Mouse (Mus musculus): Measurements from ENCODE around the gene Dab2ip.

Dab2ip gene

DNA sequence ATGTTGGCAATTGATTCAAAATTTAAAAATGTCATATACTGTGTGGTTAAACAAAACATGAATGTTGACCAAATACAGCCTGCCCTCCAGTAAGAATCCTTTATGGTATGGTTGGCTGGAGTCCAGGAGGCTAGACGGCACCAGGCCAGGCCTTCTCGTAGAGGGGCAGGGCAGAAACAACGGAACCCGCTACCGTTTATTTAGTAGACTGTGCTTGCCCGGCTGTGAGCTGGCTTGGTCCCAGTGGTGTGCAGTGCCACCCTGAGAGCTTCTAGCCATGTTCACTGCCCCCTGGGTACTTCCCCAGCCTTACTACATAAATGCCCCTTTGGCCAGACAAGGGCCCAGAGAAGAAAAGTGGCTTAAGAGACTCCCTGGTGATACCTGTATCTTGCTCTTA, 122.8 kb downstream of the Dab2ip start:
- no peak for DNase-seq (ENCODE audit: low spot score)

DNA sequence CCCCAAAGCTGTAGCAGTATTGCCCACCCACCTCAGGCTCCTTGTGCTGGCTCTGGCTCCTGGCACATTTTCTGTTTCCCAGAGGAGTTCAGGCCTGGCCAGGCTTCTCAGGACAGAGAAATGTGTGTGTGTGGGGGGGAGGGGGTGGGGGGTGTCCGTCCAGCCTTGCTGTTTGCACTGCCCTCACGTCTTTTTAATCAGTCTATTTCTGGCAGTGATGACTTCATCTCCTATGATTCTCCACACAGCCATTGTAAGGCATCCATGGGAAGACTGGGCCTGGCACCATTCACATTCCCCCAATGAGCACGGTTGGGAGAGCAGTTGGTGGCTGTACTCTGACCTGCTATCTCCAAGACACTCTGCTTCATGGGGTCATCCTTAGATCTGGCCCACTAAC, 125.9 kb downstream of the Dab2ip start:
- DNase-seq (ENCODE audit: low spot score) = no peak

DNA sequence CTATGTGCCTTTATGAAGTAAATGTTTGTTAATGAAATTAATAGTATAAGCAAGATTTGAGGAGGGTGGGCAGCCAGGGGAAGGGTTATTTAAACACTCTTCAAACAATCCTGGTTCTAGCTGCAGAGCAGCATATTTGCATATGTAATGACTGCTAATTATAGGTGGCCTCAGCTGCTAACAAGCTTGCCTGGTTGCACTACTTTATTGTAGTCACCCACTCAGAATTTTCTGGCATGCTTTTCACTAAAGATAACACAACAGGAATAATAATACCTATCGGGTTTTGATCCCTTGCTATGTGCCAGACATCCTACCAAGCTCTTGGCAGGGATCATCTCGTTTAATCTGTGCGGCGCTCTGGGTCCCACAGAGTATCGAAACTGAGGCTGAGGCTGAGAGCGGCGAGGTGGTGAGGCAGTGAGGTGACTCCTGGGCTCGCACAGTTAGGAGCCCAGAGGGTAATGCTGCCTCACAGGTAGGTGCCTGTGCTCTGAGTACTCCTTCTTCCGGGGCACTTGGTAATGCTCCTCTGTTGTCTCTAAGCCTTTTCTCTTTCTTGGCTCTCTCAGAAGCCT, 126.8 kb downstream of the Dab2ip start:
- DNase-seq (ENCODE audit: low spot score) = no peak

DNA sequence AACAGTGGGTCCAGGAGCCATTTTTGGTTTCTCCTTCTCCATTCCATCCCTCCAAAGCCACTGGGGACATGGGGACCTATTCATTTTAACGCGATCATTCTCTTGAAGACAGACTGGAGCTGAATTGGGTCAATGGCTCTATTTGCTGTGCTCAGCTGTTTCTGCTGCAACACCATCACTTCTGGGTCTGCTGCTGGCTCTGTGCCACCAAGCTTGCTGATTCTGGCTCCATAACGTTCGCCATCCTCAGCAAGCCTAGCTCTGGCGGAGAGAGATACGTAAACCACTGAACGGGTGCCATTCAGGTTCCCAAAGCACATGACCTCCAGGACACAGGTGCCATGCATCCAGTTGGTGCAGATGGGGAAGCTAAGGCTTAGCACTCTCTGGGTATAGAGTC, 128.0 kb downstream of the Dab2ip start:
- no peak for DNase-seq (ENCODE audit: low spot score)

DNA sequence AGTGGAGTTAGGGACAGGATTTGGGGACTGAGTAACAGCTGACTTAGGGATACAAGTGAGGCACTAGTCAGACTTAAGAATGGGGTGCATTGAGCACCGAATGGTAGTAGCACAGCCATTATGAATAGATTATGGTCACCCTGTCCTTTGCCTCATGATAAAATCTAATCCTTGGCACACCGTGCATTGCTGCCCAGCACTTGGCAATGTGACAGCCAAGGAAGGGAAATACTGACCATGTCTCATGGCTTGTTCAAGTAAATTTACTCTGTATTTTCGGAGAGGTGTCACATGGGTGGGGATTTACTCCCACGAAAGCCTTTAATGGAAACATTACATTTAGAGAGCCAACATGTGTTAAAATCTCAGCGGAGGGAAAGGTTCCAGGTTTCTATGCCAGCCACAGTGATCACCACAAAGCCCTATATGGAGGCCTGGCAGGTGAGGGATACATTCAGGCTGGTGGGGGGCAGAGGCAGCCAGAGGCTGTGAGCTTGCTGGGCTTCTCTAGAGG, 129.5 kb downstream of the Dab2ip start:
- DNase-seq (ENCODE audit: low spot score) = no peak

DNA sequence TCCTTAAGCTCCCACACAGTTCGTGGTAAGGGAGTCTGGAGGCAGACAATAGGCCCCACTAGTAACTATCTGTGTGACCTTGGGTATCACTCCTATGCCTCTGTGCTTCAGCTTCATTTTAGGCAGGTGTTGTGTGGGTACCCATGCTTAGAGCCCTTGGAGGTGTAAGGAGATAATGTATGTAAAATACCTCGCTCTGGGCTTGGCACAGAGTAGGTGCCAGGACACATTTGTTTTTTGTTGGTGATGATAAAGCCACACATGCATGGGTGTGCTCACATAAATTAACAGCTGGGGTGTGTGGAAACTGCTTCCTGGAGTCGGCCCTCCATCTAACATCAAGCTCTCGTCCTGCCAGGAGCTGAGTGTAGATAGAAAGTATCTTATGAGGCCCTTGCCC, 130.1 kb downstream of the Dab2ip start:
- DNase-seq (ENCODE audit: low spot score) = no peak

DNA sequence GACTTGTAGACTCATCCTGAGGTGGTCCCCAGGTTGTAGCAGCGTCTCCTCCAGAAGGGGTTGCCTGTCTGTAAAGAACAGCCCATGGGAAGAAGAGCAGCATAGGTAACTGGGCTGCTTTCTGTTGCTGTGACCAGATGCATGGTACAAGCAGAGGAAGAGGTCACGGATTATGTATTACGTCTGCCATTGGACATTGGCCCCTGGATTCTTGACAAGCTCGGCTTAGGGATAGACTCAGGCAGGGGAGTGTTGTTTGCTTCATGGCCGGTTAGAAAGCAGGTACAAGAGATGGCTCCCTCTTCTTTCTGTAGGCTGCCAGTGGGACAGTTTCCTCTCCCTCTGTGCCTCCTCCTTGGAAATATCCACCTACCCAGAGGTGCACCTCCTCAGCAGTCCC, 130.5 kb downstream of the Dab2ip start:
- peak; percentile 46 for DNase-seq (ENCODE audit: low spot score)

DNA sequence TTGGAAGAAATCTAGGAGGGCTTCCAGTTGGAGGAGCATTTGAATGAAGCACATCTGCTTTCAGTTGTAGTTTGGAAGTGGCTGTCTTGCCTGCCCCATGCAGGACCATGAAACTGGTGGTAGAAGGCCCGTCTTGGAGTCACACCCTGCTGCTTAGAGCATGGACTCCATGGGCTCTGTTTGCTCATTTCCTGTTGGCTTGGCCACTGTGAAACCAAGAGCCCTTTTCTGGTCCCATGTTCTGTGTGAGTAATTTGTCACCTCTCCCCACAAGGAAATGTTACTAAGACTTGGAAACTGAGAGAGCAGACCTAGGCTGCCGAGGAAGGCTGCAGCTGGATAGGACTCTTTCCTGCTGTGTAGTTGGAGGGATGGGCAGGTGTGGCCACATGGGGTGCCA, 131.8 kb downstream of the Dab2ip start:
- no peak for DNase-seq (ENCODE audit: low spot score)

DNA sequence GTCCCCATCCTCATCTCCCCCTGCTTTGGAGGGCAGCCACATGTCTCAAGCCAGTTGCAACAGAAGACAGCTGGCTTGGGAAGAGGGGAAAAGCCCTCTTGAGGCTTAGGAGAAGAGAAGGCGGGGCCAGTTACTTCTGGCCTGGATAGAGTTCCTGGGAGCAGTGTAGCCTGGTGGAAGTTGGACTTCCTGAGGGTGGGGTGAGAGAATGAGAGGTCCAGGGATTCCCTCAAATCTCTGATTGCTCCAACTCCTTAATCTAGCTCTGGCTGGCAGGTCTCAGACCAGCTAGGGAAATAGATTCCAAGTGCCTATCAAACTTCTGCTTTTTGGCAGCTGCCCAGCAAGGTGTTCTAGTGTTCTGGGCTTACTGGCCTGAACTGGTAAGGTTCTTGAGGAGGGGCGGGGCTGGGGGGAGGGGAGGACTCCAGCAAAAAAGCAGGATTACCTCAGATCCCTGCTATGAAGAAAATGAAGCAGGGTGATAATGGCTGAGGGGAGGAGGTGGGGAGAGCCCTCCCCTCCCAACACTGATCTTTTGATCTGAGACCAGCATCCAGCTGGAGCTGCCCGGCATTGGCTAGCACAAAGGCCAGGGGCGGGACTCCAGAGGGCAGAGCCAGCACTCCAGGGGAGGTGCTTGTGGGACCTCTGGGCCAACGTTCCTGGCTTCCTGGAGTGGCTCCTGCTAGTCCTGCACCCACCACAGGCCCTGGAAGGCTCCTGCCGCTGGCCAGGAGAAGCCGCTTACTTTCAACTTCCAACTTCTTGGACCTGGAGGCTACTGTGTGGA, 133.4 kb downstream of the Dab2ip start:
- peak; percentile 89 for DNase-seq (ENCODE audit: low spot score)

DNA sequence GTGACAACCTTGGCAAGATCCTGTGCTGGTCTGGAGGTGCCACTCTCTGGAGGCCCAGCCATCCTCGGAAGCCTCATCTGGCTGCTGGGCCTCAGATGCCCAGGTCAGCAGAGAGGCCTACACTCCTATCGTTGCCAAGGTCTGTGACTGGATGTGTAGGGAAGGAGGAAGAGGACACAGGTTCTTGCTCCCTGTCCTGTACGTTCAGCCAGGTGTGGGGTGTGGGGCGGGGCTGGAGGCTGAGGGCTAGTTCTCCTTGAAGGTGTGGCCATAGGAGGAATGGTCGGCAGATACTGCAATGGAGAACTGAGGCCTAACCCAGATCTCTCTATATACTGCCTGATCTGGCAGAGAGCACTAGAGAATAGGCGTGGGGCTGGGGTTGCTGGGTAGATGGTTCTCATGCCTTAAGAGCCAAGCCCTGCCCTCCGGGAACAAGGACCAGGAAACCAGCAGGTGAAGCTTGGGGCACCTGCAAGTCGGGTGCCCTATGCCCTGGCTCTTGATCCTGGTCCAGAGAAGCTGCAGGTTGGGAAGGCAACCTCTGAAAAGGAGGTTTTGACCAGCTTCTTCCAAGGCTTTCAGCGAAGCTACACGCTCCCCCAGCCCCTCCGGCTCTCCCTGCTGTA, 134.3 kb downstream of the Dab2ip start:
- DNase-seq (ENCODE audit: low spot score) = peak; percentile 55

DNA sequence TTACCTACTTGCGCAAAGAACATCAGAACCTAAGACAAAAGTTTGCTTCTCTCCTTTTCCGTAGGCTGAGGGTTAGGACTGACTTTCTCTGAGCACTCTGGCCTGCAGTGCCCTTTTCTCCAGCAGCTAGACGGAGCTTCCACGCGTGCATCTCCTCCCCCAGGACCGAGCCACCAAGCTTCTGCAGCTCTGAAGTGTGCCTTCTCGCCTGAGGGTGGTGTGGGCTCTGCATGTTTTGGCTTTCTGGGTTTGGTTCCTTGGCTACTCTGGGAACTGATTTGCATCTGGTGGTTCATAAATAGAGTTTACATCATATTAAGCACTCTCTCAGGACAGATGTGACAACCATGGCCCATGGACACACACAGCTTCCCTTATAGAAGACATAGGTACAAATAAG, 135.0 kb downstream of the Dab2ip start:
- DNase-seq (ENCODE audit: low spot score) = no peak

DNA sequence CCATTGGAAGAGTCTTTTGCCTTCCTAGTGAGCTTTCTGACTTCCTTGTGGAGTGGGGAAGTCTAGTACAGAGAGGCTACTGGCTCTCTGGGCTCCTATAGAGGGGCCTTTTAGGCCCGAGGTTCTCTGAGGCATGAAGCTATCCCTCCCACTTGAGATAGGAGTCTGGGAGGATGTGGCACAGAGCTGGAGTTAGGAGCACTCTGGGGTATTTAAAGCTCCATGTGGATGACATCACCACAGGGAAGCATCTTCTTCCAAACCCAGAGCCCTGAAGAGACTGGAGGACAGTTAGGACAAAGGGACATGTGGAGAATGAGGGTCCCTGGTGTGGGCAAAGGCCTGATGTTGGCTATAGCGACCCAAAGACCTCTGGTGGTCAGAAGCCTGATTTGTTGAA, 136.0 kb downstream of the Dab2ip start:
- no peak for DNase-seq (ENCODE audit: low spot score)

DNA sequence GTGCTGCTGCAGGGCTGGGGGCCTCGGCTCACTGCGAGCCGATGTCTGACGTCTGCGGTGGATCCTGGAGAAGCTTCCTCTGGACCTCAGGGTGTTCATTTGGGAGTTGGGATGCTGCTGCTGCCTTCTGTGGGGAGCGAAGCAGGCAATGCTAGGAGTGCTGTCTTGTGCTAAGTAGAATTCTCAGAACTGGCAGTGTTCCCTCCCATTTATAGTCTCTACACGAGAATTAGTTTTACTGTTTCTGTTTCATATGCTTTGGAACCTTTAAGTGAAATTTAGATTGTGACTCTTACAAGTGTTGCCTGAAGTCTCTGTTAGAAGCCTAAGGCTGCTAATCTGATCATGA, 138.1 kb downstream of the Dab2ip start:
- DNase-seq (ENCODE audit: low spot score) = no peak

DNA sequence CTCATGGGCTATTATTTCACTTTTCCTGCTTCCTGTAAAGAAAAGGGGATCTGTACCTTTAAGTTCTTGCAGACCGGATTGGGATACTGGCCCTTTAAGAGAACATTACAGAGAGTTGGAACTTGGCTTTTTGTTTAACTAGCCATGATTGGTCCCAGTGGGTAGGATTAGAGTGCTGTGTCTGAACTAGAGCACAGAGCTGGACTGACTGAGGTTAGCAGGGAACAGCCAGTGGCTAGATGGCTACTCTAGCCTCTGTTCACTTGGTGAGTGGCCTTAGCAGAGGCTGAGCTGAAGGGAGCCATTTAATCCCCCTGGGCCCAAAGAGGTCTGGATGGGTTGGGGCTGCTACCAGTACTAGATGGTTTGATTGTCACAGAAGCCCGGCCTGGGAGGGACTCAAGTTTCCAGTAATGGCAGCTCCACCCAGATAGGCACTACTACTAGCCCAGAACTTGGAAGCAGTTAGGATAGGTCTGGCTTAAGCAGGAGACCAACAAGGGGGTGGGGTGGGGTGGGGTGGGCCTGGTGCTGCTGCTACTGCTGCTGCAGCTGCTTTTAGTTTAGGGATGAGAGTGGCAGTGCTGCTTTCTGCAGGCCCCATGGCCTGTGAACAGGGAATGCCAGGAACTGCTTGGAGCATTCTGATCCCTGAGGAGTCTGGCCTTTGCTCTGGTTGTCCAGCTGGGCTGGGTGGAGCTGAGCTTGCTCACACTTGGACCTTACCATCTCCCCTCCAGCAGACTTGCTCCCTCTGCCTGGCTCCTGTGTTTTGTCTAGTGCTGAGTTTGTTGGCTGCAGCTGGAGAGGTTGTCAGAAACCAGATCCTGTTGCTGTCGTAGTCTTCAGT, 138.7 kb downstream of the Dab2ip start:
- DNase-seq (ENCODE audit: low spot score) = peak; percentile 79

DNA sequence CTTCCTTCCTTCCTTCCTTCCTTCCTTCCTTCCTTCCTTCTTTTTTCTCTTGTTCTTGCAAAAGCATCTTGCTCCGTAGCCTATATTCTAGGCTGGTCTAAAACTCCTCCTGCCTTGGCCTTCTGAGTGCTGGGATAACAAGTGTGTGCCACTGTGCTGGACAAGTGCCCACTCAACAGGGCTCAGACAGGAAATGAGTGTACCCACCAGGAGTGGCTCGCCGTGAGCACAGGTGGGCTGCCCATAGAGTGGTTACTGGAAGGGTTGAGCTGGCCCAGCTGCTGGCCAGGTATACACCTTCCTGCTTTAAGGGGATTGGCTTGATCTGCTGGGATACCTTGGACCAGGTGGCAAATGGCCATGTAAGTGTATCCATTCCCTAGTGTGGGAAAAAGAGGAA, 139.7 kb downstream of the Dab2ip start:
- no peak for DNase-seq (ENCODE audit: low spot score)

DNA sequence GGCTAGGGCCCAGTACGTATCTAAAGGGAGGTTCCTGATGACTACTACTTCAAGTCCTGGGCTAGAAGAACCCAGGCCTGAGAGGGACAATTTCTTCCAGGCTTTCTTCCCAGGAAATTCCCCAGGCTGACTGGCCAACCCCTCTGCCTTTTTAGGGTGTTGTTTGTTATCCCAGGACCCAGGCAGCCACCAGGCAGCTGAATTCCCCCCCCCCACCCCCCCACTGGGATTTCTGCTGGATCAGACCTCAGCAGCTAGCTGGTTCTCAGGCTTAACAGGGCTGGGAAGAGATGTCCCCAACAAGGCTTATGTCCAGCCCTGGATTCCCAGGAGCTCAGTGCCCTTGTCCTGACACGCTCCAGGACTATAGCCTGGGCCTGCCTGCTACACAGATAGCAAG, 142.9 kb downstream of the Dab2ip start:
- DNase-seq (ENCODE audit: low spot score) = no peak

DNA sequence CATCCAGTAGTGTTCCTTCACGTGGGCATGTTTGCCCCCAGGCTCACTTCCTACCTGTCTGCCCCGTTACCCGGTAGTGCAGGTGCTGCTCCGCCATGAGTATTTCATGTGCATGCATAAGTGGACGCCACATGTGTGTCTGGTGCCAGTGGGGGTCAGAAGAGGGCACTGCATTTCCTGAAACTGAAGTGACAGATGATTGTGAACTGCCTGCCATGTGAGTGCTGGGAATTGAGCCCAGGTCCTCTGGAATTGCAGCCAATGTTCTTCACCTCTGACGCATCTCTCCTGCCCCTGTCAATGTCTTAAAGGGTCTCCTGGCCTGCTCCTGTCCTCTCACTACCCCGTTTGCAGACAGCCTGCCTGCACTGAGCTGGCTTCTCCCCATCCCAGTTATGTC, 143.9 kb downstream of the Dab2ip start:
- no peak for DNase-seq (ENCODE audit: low spot score)

DNA sequence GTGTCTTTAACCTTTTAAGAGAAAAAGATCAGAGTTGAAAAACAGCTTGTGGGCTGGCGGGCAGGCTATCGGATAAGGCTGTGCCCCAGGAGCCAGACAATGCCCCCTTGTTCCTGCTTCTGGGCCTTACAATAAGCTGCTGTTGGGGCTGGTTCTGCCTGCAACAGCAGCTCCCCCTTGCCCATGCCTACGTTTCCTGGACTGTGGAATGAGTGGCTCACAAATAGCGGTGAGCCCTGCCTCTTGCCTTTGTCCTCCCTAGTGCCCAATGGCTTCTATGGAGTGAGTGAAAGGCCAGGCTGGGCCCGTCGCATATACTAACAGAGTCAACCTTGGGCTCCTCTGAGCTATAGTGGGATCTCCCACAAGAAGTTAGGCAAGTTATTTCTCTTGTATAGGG, 144.5 kb downstream of the Dab2ip start:
- no peak for DNase-seq (ENCODE audit: low spot score)

DNA sequence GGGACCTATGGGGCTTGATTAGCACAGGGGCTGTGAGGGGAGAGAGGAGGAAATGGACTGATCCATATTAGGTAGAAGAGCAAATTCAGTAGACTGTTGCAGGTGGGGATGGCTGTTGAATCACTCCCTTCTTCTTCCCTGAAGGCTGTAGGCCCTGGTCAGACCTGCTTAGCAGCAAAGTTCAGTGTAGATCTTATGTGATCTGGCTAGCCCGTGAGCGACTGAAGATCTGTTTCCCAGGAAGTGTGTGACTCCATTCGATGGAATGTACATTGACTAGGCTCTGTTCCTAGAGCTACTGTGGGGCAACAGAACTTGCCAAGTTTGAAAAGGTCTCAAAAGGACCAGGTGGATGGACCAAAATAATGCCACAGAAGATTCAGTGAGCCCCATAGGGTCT, 145.2 kb downstream of the Dab2ip start:
- no peak for DNase-seq (ENCODE audit: low spot score)

DNA sequence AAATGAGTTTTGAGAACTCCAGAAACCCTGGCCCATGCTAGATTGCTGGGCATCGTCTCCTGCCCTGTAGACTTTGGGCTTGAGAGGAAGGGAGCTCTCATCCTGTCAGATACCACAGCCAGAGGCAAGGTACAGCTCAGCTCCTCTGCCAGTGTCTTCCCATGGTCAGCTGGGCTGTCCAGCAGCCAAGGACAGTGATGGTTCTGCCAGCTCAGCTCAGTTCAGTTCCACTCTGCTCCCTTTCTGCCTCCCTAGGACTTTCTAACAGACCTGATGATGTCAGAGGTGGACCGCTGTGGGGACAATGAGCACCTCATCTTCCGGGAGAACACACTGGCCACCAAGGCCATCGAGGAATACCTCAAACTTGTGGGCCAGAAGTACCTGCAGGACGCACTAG, 154.5 kb downstream of the Dab2ip start:
- DNase-seq (ENCODE audit: low spot score) = no peak

DNA sequence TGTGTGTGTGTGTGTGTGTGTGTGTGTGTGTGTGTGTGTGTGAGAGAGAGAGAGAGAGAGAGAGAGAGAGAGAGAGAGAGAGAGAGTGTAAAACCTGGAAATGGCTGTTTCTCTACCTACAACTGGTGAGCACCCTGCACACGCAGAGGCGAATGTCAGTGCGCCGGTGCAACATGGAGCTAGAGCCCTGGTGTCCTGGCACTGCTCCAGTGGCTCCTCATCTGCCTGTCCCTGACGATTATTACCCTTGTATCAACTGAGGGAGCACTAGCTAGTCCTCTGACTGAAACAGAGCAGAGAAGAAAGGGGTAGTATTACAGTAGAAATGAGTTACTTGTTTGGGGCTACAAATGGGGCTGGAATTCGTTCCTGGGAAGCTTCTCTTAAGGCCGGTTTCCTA, 155.4 kb downstream of the Dab2ip start:
- DNase-seq (ENCODE audit: low spot score) = no peak

DNA sequence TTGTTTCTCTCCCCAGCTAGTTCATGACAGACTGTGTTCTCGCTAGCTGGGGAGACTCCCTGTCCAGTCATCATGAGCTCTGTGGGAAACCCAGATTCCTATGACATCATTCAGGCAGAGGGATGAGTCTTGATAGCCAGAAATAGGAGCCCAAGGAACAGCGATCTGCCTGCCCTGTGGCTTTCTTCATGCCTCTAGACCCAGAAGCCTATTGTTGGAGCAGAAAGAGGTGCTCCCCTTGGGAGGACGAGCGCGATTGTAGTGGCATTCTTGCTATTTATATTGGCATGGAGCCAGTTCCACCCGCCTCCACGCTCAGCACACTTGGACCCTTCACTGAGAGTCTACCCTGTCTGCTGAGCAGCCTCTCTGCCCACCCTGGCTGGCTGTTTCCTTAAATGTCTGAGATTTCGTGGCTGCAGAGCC, 156.7 kb downstream of the Dab2ip start:
- DNase-seq (ENCODE audit: low spot score) = no peak

DNA sequence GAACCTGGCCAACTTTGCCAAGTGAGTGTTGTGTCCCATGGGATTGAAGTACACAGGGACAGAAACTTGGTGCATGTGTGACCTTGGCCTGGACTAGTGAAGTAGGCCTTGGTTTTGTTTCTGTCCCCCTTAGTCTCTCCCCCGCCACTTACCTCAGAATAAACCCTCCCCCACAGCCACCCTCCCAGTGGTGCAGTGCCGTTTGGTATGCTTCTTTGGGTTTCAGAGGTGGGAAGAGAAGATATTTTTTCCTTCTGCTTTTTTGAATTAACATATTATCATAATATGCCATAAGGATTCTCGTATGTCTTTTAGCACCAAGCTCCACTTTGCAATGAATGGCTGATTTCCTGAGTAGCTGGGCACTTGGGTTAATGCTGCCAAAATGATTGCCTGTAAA, 157.4 kb downstream of the Dab2ip start:
- no peak for DNase-seq (ENCODE audit: low spot score)

Measured in yolk sac, embryonic 10.5 days (tissue).